Mouse (Mus musculus) telencephalon, adult 2 months (tissue): Measurements from ENCODE around the gene Elovl3.
"Not testable (repeated sequence)": the region's sequence is repeated elsewhere in the genome, so short reads cannot be mapped to it uniquely, and the experiment has no call there.

ENCODE experiments used
- DNase-seq: peaks from one replicate; pipeline ENCODE4 v3.0.0-alpha.2; 2011; ENCODE audit warnings: low read depth, low spot score

The Elovl3 gene

DNA sequence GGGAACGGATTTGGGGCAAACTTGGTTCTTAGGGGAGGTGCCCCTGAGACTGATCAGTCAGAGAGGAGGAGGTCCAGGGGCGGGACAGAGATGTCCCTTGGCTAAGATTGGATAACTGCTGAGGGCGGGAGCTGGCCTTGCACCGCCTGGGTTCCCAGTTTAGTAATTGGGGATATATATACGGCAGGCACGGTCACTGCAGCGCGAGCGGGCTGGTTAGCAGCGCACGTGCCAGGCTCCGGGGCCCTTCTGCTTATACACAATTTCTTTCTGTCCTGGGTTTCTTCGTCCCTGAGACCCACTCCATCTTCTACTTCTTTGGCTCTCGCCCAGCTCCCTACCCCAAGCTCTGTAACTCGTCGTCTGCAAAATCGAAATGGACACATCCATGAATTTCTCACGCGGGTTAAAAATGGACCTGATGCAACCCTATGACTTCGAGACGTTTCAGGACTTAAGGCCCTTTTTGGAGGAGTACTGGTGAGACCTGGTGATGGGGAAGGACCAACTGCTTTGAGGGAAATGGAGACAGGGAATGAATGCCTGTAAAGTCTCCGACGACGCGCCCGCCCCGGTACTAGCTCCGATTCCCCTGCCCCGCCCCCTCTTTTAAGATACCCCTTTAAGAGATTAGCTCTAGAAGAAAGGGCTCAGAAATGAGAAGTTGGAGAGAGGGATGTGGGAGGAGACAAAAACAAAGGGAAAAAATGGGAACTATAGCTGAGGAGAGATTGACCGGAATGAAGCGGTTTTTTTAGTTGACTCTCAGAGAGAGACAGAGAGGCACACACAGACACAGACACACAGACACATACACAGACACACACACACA, at the start of gene Elovl3:
Elovl3 (plus strand) TSS at position 204 of the 832 bp plus-strand sequence.
- DNase-seq: no peak

DNA sequence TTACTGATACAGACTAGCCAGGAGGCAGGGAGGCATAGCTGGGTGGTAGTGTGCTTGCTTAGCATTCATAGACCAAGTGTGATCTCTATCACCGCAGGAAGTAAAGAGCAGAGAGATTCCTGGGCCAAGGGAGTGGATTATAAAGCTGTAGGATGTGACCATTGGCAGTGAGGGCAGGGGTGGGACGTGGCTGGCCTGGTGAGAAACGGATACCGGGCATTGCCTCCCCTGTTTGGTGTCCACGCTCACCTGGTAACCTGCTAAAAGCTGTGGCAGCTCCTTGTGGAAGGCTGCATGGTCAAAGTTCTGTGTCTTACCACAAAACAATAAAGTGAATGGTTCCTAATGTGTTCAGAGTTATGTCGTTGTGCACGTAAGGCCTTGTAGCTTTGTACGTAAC, 46.5 kb upstream of the Elovl3 start:
- DNase-seq: no peak

DNA sequence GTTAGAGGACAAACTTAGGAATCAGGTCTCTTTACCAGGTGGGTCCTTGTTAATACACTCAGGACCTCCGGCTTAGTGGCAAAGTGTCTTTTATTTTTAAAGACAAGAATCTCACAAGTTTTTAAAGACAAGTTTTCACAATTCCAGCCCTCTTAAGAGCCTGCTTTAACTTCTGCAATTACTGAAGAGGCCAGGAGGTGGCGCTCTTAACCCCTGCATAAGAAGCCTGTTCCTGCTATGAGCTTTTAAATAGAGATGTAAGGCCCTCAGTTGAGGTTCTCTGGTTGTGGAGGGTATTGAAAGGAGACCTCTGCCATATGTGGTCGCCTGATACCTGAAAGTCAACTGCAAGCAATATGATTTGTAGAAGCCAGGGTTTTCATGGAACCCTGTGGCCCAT, 45.4 kb upstream of the Elovl3 start:
- peak; percentile 73 for DNase-seq

DNA sequence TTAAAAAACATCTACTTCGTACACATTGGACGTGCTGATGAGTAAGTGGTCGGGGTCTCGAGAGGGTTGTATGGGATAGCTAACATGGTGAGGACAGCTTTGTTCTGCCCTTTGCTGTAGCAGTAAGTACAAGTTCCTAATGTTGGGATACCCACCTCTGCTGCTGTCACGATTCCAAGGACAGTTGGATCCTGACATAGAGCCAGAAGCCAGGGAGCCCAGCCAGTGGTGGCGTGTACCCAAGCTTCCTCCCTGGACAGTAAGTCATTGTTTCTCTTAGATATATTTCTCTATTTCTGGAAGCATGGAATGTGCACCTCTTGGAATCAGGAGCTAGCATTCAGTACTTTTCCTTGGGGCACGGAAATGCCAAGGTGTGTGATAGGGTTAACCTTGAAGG, 43.8 kb upstream of the Elovl3 start:
- DNase-seq: no peak

DNA sequence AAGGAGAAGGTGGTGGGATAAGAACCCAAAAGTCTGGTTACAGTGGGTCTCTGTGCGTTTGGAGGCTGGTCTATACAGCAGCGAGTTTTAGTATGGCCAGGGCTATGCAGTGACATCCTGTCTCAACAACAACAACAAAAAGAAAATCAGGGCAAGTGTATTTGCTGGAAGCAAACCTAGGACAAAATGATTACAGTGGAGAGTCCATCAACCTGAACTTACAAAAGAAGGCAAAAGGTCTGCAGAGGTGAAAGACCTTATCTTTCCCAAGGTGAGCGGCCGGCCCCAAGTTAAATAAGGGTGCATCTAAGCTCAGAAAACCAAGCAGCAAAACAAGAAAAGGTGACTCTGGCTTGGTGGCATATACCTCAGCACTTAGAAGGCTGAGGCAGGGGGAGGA, 40.1 kb upstream of the Elovl3 start:
- DNase-seq: no peak

DNA sequence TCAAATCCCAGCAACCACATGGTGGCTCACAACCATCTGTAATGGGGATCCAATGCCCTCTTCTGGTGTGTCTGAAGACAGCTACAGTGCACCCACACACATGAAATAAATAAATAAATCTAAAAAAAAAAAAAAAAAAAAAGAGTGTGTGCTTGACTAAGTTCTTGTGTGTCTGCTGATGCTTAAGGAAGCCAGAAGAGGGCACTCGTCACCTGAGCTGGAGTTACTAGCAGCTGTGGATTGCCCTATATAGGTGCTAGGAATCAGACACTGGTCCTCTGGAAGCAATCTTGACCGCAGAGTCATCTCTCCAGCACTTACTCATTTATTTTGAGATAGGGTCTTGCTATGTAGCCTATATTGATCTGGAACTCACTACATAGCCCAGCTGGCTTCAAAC, 37.6 kb upstream of the Elovl3 start:
- DNase-seq: no peak

DNA sequence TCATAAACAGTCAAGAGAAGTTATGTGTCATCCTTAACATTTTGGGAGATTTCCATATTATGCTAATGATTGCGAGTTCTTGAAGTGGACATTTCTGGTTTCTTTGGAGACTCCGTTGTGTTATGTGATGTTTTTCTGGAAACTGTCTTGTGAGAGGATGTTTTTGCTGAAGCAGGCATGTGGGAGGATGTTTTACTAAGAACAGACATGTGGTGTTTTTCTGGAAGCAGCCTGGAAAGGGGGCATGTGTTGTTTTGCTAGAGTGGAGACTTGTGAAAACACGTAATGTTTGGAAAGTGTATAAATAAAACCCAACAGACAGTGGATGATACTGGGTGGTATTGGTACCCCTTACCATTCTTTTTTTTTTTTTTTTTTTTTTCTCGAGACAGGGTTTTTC, 36.4 kb upstream of the Elovl3 start:
- DNase-seq: peak; percentile 57

DNA sequence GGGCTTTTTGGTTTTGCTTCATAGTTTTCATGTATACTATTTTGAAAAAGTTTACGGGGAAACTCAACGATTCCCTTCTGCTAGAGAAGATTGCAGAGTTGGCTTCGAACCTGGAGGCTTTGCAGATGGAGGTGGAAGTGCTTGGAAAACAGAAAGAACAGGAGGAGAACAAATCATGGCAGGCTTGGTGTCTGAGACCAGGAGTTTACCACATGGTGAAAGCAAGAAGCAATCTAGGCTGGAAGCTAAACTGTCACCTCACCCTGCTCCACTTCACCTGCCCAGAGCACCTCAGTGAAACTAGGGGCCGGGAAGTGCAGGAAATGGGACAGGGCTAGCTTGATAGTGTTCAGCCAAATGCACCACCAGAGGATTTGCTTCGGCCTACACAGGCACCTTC, 35.3 kb upstream of the Elovl3 start:
- no peak for DNase-seq

DNA sequence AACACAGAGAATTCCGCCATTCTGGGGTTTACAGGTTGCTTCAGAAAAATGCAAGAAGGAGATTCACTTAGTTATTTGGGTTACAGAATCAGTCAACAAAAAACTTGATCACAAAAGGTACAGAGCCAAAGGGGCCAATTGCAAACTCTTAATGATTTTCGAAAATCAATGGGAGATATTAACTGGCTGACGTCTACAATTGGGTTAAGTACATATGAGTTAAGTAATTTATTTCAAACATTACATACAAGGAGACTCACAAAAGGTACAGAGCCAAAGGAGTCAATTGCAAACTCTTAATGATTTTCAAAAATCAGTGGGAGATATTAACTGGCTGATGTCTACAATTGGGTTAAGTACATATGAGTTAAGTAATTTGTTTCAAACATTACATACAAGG, 32.1 kb upstream of the Elovl3 start:
- DNase-seq: no peak

DNA sequence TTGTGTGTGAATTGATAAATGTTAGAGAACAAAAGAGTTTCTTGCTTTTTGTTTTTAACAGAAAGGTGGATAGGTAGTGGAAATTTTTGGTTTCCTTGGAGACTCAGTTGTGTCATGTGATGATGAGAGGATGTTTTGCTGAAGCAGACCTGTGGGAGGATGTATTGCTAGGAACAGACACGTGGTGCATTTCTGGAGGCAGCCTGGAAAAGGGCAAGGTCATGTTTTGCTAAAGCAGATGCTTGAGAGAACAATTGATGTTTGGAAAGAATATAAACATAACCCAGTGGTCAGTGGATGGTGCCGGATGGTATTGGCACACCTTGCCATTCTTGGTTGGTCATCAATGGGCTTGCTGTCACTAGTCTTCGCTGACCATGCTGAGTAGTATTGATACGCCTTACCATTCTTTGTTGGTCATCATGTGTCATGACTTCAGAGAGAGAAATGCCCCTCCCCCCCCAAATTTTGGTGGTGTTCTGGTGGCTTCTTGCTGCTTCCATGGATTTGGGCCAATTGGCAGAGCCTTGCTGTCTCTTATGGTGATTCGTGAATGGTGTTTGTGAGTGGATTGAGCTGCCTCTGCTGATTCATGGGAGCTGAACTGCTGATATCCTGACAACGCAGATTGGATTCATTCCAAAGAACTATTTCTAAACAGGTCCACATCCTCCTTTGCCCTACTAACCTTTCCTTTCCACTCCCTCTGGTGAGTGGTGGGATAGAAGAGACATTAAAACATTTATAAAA, 28.1 kb upstream of the Elovl3 start:
- DNase-seq: no peak

DNA sequence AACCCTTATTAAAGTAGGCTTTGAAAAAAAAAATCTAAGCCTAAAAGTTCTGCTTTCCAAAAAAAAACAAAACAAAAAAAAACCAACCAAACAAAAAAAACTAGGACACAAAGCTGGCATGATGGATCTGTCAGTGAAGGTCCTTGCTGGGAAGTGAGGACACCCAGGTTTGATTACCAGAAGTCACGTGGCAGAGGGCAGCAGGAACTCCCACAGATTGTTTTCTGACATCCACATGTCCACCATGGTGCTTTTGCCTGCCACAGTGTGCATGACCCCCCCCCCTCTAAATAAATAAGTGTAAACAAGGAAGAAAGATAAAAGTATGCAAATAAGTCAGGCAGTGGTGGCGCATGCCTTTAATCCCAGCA, 27.5 kb upstream of the Elovl3 start:
- DNase-seq: no peak

DNA sequence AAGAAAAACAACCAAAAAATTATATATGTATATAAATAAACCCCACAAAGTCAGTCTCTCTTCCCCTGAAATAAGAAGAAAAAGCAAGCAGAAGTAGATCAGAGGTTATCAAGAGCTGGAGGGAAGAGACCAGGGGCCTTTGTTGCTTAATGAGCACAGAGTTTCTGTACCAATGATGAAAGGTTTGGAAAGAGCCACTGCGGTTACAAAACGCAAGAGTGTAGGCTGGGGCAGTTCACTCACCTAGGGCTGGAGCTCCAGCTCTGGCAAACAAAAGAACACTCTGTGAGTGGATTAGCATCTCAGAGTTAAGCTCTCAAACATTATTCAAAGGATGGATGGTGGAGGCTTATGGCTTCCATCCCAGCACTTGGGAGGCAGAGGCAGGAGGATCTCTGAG, 21.5 kb upstream of the Elovl3 start:
- no peak for DNase-seq

DNA sequence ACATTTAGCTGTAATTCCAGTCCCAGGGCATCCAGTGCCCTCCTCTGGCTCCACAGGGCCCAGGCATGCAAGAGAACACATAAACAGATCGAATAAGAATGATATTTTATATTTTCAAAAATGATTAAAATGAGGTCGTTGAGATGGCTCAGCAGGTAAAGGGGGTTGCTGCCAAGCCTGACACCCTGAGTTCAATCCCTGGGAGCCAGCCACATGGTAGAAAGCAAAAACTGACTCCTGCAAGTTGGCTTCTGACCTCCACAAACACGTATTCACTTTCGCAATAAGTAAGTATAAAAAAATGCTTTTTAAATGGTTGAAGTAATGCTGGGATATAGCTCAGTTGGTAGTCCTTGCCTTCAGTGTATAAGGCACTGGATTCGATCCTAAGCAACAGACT, 20.9 kb upstream of the Elovl3 start:
- no peak for DNase-seq

DNA sequence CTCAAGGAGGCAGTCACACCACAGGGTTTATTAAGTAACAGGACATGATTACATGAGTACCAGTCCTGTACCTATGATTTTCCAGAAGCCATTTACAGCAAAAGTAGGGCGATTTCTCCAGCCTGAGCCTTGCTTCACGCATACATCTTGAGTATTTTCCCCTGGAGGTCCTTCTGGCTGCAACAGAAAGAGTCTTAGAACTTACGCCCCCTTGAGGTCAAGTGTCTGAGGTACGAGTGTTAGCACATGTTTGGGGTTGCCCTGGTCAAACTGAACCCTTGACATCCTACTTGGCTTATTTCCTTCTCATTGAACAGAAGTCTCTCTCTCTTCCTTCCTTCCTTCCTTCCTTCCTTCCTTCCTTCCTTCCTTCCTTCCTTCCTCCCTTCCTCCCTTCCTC, 17.1 kb upstream of the Elovl3 start:
- DNase-seq: no peak

DNA sequence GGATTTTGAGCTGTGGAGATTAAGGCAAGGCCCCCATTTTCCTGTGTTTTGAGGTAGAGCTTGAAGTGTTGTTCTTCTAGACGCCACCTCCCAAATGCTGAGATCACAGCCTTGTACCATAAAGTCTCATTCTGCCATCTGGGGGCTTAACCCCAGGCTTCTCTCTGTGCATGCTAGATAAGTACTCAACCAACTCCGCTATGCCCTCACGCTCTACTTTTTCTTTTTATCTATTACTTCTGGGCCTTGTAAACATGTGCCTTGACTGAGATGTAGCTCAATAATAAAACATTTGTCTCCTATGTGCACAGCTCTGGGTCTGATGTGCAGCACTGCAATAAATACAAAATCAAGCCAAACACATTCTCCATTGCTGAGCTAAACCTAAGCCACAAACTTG, 12.2 kb upstream of the Elovl3 start:
- DNase-seq: no peak

DNA sequence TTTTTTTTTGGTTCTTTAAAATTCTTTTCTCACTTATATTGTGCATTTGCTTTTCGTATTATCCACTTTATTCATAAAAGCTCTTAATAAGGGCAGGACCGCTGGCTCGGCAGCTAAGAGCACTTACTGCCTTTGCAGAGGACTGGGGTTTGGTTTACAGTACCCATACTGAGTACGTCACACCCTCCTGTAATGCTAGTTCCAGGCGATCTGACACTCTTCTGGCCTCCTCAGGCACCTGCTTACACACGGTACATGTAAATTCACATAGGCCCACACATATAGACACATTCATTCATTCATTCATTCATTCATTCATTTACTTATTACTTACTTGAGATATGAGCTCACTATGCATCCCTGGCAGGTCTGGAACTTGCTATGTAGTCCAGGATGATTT, 10.8 kb upstream of the Elovl3 start:
- DNase-seq: no peak

DNA sequence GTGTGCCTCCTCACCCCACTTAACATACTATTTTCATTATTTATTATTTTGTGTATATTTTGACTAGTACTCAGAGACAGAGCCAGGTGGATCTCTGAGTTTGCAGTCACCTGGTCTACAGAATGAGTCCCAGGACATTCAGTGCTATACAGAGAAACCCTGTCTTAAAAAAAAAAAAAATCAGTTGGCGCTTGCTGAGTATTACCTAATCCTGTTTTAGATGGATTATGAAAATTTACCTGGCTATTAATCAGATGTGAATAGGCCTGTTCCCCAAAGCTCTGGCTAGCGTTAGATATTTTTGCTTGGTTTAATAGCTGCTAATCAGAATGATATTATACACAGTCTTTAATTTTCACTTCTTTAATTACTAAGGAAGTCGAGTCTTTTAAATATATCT, 7.8 kb upstream of the Elovl3 start:
- DNase-seq: no peak

DNA sequence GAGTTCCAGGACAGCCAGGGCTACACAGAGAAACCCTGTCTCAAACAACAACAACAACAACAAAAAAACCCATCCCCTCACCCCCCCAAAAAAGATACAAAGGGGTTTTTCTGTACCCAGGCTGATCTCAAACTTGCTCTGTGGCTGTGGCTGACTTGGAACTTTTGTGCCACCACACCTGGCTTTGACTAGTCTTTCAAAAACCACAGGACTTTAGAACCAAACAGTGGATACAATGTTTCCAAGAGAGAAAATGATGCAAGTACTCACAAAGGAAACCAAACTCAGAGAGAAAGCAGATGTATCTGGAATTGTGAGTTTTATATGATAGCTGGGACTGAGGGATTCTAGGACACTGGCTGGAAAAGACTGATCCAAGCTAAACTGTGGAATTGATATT, 7.0 kb upstream of the Elovl3 start:
- no peak for DNase-seq

DNA sequence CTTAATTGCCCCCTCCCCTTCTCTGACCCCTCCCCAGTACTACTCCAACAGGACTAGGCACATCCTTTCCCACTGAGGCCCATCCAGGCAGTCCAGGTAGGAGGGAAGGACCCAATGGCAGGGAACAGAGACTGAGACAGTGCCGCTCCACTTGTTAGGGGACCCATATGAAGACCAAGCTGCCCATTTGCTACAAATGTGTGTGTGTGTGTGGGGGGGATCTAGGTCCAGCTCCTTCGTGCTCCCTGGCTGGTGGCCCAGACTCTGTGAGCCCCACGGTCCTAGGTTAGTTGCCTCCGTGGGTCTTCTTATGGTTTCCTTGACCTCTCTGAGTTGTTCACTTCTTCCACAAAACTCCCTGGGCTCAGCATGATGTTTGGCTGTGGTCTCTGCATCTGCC, 5.4 kb upstream of the Elovl3 start:
- no peak for DNase-seq

DNA sequence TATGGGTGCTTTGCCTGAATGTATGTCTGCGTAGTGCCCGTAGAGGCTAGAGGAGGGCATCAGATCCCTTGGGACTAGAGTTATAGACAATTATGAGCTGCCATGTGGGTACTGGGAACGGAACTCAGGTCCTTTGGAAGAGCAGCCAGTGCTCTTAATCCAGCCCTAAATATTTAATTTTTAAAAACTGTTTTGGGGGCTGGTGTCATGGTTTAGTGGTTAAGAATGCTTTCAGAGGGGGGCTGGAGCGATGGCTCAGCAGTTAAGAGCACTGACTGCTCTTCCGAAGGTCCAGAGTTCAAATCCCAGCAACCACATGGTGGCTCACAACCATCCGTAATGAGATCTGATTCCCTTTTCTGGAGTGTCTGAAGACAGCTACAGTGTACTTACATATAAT, 2.0 kb upstream of the Elovl3 start:
- not testable (repeated sequence) for DNase-seq

DNA sequence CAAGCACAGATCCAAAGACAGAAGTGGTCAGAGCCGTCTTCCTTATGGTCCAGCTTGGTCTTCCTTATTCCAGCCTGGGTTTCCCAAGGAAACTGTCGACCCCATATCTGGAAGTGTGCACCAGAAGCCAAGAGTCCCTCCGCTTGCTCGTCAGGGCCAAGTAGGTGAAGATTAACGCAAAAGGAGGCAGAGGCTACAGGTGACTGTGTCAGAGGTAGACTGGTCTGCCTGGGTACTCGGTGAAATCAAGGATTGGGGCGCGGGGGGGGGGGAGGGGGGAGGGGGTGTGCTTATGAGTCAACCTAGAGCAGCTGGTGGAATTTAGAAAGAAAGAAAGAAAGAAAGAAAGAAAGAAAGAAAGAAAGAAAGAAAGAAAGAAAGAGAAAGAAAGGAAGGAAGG, 414 bp upstream of the Elovl3 start:
- no peak for DNase-seq

DNA sequence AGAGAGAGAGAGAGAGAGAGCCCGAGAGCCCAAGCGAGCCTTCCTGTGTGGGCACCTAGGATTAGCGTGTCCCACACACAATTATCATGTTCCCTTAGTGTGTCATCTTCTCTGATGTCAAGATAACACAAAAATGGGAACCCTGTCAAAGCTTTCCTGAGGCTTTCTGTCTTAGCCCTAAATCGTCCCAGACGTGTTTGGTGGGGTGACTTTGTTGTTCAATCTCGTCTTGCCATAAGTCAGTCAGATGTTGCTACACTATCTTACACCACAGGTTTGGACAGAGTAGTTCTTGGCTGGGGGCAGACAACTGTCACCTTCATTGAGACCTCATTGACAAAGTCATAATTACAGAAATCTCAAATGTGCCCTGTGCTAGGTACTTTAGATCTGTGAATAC, 880 bp downstream of the Elovl3 start:
- no peak for DNase-seq

DNA sequence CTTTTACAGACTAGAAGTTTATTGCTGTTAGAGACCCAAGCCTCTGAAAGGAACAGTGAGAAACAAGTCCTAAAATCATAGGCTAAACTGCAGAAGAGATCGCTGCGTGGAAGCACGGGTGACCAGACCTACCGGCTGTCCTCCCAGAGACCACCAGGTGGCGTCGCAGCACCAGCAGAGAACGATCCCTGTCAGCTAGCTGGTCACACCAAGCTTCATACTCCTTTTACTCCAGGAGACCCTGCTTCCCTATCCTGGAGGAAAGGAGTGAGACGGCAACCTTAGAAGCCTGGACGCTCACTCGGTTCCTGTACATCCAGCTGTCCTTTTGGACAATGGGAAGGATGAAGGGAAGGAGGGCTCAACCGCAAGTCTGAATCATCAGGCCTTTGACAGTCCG, 3.6 kb downstream of the Elovl3 start:
- DNase-seq: peak; percentile 56
